Mouse (Mus musculus) embryonic stem cell, embryonic (primary cell): ENCODE results near the gene Asb13.

Experiments
- CTCF ChIA-PET, 4 experiments: fragments of 300-600 bp in 2 of 4; fragments of 350-600 bp in 2 of 4; sonication (Branson Sonifier 250); formaldehyde crosslinking; loops; one replicate each; lab custom pipeline; 2022; ENCODE audit warnings: inconsistent platforms in 2 of 4; lab: Charles Lee
- POLR2A ChIA-PET, 4 experiments: fragments of 300-600 bp in 2 of 4; fragments of 350-600 bp in 2 of 4; sonication (Branson Sonifier 250); formaldehyde crosslinking; loops; one replicate each; lab custom pipeline; 2022; ENCODE audit warnings: antibody characterized with exemption in 4 of 4, inconsistent platforms in 1 of 4; lab: Charles Lee

Gene Asb13

DNA sequence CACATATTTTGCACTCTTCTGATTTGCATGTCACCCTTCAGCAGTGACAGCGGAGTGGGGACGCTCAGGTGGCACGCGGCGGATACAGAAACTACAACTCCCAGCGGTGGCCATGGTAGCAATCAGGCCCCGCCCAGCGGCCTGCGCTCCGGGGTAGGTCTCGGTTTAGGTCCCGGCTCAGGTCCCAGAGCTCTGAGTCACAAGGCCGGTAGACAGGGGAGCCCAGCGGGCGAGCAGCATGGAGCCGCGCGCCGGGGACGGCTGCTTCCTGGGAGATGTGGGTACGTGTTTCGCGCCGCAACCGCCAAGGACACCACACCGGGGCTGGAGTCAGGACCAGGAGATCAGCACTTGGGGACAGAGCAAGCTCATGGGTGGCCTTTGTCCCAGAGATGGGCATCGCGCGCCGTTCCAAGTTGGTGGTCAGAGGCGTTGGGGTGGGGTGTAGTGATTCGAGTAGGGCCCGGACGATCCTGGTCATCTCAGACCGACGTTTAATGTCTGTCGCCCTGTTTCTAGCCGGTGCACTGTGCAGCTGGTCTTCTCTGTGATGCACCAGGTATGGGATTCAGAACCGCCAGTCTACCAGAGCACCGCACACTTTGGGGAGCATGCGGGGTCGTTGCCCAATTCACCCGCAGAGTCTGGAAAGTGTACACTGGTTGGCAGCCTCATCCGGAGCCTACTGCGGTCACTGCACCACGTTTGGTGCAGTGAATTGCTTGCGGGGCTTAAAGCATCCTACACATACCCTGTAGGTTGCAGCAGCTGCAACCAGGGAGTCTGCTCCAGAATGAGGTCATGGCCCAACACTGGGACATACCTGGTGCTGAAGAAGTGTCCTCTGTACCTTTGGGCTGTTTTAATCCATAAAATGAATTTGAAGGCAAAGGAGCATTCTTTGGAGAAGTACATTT, at the start of gene Asb13:
TSS of gene Asb13 (plus strand) at position 138 of the 917 bp plus-strand sequence.
- CTCF ChIA-PET, result interaction anchor here in 2 of 4 experiments (0.5 to 1.2 kb wide), 5 partner anchors 8 to 97 kb away, joined by 3 to 4 read pairs (median 3); partner anchors contain the start of genes Fam208b (in 1 of the 2) and Gdi2 (in 1 of the 2)

GRCm38 (mm10) chr13:3590789-3591188, 43.0 kb upstream of the Asb13 start:
- POLR2A ChIA-PET, result interaction anchor here in 1 of 4 experiments (1.0 to 1.5 kb wide), 3 partner anchors 20 to 113 kb away, joined by 3 to 4 read pairs (median 4); partner anchors contain the start of gene Fam208b
- CTCF ChIA-PET, result interaction anchor here in 1 of 4 experiments (0.9 kb wide), 1 partner anchor 74 kb away, joined by 3 read pairs; no protein-coding TSS in a partner anchor

More for the DNA sequence above, at the start of gene Asb13:
- POLR2A ChIA-PET, result interaction anchor here in 3 of 4 experiments (0.6 to 2.3 kb wide), 16 partner anchors 9 to 284 kb away, joined by 3 to 13 read pairs (median 4); partner anchors contain the start of genes Fam208b (in 2 of the 3), Gdi2 (in 2 of the 3), Net1 (in 2 of the 3) and Tubal3 (in 2 of the 3)

GRCm38 (mm10) chr13:3594311-3594710, 39.5 kb upstream of the Asb13 start:
- ChIA-PET CTCF (interaction anchor here in 1 of 4 experiments (0.5 to 1.0 kb wide), 2 partner anchors 12 to 62 kb away, joined by 7 to 9 read pairs; no protein-coding TSS in a partner anchor), POLR2A (interaction anchor here in 1 of 4 experiments (1.1 kb wide), 1 partner anchor 16 kb away, joined by 4 read pairs; the partner anchor contains the start of gene Fam208b)

GRCm38 (mm10) chr13:3596232-3596631, 37.6 kb upstream of the Asb13 start:
- ChIA-PET CTCF (no interaction called here), POLR2A (no interaction called here)

- ChIA-PET CTCF (interaction anchor here in 2 of 4 experiments (1.3 to 1.6 kb wide), 3 partner anchors 24 to 32 kb away, joined by 3 to 5 read pairs (median 3); partner anchors contain the start of gene Asb13 (in 1 of the 2)), POLR2A (interaction anchor here in 2 of 4 experiments (0.7 to 3.6 kb wide), 12 partner anchors 9 to 284 kb away, joined by 3 to 21 read pairs (median 4); partner anchors contain the start of genes Asb13 (in 2 of the 2) and Gdi2 (in 2 of the 2))
These were observed 24.1 kb upstream of the Asb13 start for GRCm38 (mm10) chr13:3609780-3610117.

DNA sequence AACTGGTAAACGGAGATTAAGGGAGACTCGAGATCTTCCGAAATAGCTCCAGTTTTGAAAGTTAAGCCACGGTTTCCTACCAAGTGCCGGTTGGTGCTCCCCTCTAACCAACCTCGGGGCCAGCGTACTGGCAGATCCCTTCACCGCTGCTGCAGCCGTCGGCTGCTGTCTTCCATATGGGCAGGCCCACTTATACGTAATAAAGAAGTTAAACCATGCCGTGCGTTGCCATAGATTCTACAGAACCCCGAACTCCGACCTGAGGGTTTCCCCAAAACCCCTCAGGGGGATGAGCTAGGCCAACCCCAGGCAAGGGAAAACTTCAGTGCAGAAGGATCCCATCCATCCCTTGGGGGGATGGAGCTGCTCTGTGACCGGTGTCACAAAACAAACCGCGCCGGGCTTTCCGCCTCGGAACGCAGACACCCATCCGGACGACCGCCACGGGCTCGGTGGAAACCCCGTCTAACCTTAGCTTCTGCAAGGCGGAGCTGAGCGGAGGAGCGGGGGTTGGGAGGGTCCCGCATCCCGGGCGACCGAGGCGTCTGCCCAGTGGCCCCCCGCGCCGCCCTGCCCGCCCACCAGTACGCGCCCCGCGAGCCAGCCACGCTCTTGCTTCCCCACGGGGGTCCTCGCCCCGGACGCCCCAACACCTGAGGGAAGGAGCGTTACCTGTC, 23.6 kb upstream of the Asb13 start:
- ChIA-PET CTCF (interaction anchor here in 2 of 4 experiments (1.3 to 1.6 kb wide), 3 partner anchors 24 to 32 kb away, joined by 3 to 5 read pairs (median 3); partner anchors contain the start of gene Asb13 (in 1 of the 2)), POLR2A (interaction anchor here in 2 of 4 experiments (0.7 to 3.6 kb wide), 17 partner anchors 8 to 283 kb away, joined by 3 to 21 read pairs (median 4); partner anchors contain the start of genes Asb13 (in 2 of the 2) and Gdi2 (in 2 of the 2))

GRCm38 (mm10) chr13:3610795-3611438, 22.9 kb upstream of the Asb13 start, which contains the start of gene Fam208b:
Gene Fam208b, minus strand, starts transcription at chr13:3611108.
- ChIA-PET POLR2A (interaction anchor here in 2 of 4 experiments (1.0 to 3.6 kb wide), 13 partner anchors 9 to 78 kb away, joined by 3 to 21 read pairs (median 5); partner anchors contain the start of genes Asb13 (in 2 of the 2) and Gdi2 (in 2 of the 2)), CTCF (interaction anchor here in 2 of 4 experiments (1.3 to 1.6 kb wide), 3 partner anchors 23 to 31 kb away, joined by 3 to 5 read pairs (median 3); partner anchors contain the start of gene Asb13 (in 1 of the 2))

DNA sequence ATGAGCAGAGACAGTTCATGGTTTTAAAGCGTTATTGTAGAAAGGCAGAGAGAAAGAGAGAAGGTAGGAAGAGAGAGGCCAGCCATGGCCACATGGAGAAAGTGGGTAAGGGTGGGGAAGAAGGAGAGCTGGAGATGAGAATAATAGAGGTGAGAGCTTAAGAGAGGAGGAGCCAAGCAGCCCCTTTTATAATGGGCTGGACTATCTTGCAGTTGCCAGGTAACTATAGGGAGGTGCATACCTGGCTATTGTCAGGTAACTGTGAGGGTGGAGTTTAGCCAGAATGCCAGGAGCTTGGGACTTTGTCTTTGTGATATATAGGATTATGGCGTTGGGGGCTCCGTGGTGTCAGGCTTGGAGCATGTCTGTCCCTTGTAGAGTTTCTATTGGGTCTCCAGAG, 6.7 kb upstream of the Asb13 start:
- CTCF ChIA-PET, result interaction anchor here in 1 of 4 experiments (1.1 kb wide), 1 partner anchor 15 kb away, joined by 5 read pairs; no protein-coding TSS in a partner anchor

DNA sequence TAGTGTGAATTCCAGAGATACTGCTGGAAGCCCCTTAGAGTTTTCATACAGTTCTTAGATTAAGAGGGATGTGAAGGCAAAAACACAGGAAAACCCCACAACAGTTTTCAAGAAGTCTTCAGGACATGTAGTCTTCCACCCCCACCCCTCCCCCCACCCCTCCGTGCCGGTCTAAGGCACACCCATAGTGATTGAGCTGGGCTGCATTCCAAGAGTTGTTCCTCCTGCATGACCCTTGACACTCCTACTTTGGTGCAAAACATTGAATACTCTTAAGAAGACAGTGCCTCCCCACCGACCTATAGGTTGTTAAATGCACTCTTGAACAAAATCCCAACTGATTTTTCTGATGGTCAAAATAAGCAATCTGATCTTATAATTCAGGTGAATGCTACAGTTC, 5.7 kb upstream of the Asb13 start:
- POLR2A ChIA-PET, result interaction anchor here in 1 of 4 experiments (0.6 kb wide), 2 partner anchors 209 to 261 kb away, joined by 3 to 5 read pairs; no protein-coding TSS in a partner anchor
- CTCF ChIA-PET, result interaction anchor here in 1 of 4 experiments (0.6 kb wide), 1 partner anchor 340 kb away, joined by 6 read pairs; no protein-coding TSS in a partner anchor

More for the DNA sequence above, 6.7 kb upstream of the Asb13 start:
- POLR2A ChIA-PET, result no interaction called here

DNA sequence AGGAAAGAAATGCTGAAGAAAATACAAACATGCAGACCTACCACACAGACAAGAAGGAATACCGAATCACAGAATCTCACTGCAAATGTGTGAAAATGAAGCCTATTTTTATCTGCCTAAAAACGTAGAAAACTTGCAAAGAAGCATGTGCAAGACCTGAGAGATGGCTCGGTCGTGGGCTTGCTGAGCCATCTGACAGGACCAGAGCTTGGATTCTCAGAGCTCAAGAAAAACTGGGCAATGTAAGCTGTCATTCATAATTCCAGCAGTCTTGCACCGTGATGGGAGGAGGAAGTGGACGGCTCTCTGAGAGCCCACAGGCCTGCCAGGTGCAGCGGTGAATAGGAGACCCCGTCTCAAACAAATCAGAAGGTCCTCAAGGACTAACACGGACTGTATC, 1.3 kb upstream of the Asb13 start:
- POLR2A ChIA-PET, result interaction anchor here in 2 of 4 experiments (0.7 to 2.3 kb wide), 2 partner anchors 18 to 94 kb away, joined by 3 to 8 read pairs; partner anchors contain the start of gene Gdi2 (in 1 of the 2)
- CTCF ChIA-PET, result interaction anchor here in 1 of 4 experiments (0.7 kb wide), 1 partner anchor 243 kb away, joined by 5 read pairs; no protein-coding TSS in a partner anchor

DNA sequence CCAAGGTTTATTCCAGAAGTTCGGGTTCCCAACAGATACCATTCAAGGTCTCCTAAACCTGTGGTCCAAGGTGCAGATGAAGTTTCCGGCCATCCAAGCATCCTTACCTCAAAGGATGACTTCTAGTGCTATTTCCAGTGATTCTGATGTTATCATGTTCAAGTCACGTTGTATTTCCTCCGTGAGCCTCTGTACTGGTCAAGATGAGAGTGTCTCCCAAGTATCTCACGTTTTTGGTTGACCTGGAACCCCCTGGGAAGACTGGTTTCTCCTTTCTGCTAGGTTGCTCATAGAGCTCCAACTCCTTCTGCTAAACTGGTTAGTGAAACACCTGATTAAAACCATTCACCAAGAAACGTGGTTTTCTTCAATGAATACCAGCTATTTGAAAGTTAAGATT, 701 bp upstream of the Asb13 start:
- CTCF ChIA-PET, result interaction anchor here (0.7 to 1.1 kb wide), 5 partner anchors 9 to 262 kb away, joined by 3 to 5 read pairs (median 4); no protein-coding TSS in a partner anchor

GRCm38 (mm10) chr13:3635076-3635475, 1.2 kb downstream of the Asb13 start:
- POLR2A ChIA-PET, result interaction anchor here in 2 of 4 experiments (1.6 to 2.3 kb wide), 5 partner anchors 10 to 98 kb away, joined by 4 to 13 read pairs (median 8); partner anchors contain the start of genes Fam208b (in 2 of the 2) and Gdi2 (in 2 of the 2)
- CTCF ChIA-PET, result no interaction called here

More for the DNA sequence above, 701 bp upstream of the Asb13 start:
- POLR2A ChIA-PET, result interaction anchor here in 2 of 4 experiments (0.7 to 2.3 kb wide), 11 partner anchors 10 to 285 kb away, joined by 3 to 13 read pairs (median 5); partner anchors contain the start of genes Fam208b (in 2 of the 2), Gdi2 (in 2 of the 2), Net1 (in 1 of the 2) and Tubal3 (in 1 of the 2)

GRCm38 (mm10) chr13:3636797-3637196, 3.0 kb downstream of the Asb13 start:
- ChIA-PET POLR2A (interaction anchor here in 2 of 4 experiments (0.5 to 1.8 kb wide), 3 partner anchors 45 to 285 kb away, joined by 3 to 4 read pairs (median 3); partner anchors contain the start of gene Gdi2 (in 1 of the 2)), CTCF (interaction anchor here in 2 of 4 experiments (0.7 to 1.0 kb wide), 2 partner anchors 10 to 99 kb away, joined by 3 read pairs; no protein-coding TSS in a partner anchor)

- ChIA-PET POLR2A (interaction anchor here in 3 of 4 experiments (0.6 to 1.7 kb wide), 4 partner anchors 8 to 110 kb away, joined by 3 to 5 read pairs (median 4); partner anchors contain the start of gene Asb13 (in 1 of the 3)), CTCF (interaction anchor here (0.6 to 1.6 kb wide), 18 partner anchors 8 to 224 kb away, joined by 3 to 6 read pairs (median 4); partner anchors contain the start of genes Asb13 (in 2 of the 4) and Fam208b (in 1 of the 4))
These were observed 8.2 kb downstream of the Asb13 start for GRCm38 (mm10) chr13:3642049-3642448.

- POLR2A ChIA-PET, result interaction anchor here in 1 of 4 experiments (0.6 to 1.0 kb wide), 2 partner anchors 9 to 16 kb away, joined by 3 to 4 read pairs; partner anchors contain the start of gene Asb13
- CTCF ChIA-PET, result interaction anchor here (0.6 to 1.6 kb wide), 9 partner anchors 9 to 48 kb away, joined by 3 to 5 read pairs (median 4); partner anchors contain the start of genes Asb13 (in 1 of the 4) and Fam208b (in 1 of the 4)
These were observed 8.7 kb downstream of the Asb13 start for GRCm38 (mm10) chr13:3642538-3642937.

- ChIA-PET POLR2A (no interaction called here), CTCF (no interaction called here)
These were observed 11.0 kb downstream of the Asb13 start for GRCm38 (mm10) chr13:3644871-3645270.
